Mouse (Mus musculus): ENCODE measurements at regions not wholly inside any gene's neighbourhood (a gene's known extent, or its start where the extent isn't known, plus 50 kb on each side); places are given as distances from the start of the nearest gene placed in this dataset.

DNA sequence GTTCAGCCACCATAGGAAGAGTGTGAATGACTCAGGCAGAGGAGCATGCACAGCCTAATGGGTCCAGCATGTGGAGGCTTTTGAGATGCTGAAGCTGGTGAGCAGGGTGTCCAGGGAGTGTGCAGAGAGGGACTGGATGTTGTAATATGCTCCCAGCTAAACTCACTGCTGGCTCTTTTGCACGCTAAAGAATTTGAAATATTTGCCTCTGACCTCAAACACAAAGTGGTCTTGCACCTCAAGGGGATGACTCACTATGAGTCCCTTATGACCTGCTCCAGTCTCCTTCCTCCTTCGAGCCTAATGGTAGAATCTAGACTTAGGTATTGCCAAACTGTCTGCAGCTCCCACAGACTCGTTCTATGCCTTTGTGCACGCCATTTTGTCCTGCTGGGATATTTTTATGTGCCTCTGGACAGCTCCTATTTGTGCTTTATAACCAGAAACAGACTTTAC is 55.0 kb upstream of the Slit3 start:
- H3K27me3 ChIP-seq (ENCODE audit: control insufficient read depth, insufficient read depth, low read length) = no peaks in the 10 kb centered on the region

DNA sequence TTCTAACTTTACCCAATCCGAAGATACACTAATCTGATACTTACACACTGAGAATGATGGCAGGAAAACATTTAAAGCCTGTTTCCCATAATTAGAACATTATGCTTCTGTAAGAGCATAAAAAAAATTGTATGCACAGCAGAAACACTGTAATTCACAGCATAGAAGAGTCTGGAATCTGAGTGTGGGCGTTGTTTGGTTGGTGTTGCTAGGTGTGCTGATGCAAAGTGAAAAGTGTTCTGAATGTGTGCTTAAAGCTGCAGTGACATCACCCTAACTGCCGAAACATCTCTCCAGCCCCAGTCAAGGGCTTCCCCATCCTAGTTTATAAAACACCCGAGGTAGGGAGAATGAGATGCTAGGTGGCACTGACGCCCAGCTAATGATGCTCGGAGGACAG is 63.2 kb upstream of the Slit3 start:
- 85% methylated on average over 6 of the region's 6 CpGs for WGBS

More for the DNA sequence above, 55.0 kb upstream of the Slit3 start:
- 69% methylated on average over 4 of the region's 4 CpGs for WGBS
- Histone ChIP-seq H3K4me3 (replicated peaks; ENCODE audit: insufficient read depth, low read depth, low read length) (no peak overlapping the region), H3K4me1 (ENCODE audit: control insufficient read depth, insufficient read depth, low read length) (no peaks in the 10 kb centered on the region), H3K27ac (ENCODE audit: insufficient read depth, low read length) (no peak overlapping the region)
- TF ChIP-seq CTCF (IDR thresholded peaks at IDR 0.05; ENCODE audit: borderline replicate concordance, insufficient read depth, low read depth, low read length) = no peak
- TF ChIP-seq POLR2A (IDR thresholded peaks at IDR 0.05; ENCODE audit: borderline replicate concordance, insufficient read depth, low read length) = no peak
- DNase-seq = no peak

DNA sequence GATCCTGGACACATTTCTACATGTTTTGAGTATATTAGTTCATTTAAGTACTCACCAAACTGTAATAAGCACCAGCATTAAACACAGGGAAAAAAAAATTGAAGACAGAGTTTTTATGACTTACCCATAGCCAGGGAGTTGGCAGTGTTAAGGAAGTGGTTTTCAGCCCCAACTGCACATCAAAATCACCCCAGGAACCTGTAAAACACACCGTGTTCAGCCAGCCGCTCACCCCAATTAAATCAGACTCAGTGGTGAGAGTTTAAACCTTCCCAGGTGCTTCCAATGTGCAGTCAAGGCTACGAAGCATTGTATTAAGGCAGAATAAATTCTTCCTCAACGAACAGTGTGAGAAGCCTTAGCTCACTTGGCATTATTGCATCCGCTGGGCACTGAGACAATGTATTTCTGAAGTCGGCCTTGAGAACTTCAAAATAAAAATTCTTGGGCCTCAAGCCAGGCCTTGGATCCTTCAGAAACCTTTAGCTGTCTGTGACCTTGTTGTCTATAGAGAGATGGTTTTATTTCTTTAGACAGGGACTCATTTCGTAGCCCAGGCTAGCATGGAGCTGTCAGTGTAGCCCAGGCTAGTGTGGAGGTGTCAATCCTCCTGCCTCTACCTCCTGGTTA is 65.4 kb upstream of the Slit3 start:
- Histone ChIP-seq H3K27me3 (ENCODE audit: control insufficient read depth, insufficient read depth, low read length) (no peaks in the 10 kb centered on the region), H3K27ac (ENCODE audit: insufficient read depth, low read length) (no peak overlapping the region), H3K4me3 (replicated peaks; ENCODE audit: insufficient read depth, low read depth, low read length) (no peak overlapping the region), H3K4me1 (ENCODE audit: control insufficient read depth, insufficient read depth, low read length) (no peaks in the 10 kb centered on the region)
- no peak for DNase-seq
- WGBS = 62% methylated on average over 7 of the region's 7 CpGs
- TF ChIP-seq POLR2A (IDR thresholded peaks at IDR 0.05; ENCODE audit: borderline replicate concordance, insufficient read depth, low read length) = no peak
- no peak for TF ChIP-seq CTCF (IDR thresholded peaks at IDR 0.05; ENCODE audit: borderline replicate concordance, insufficient read depth, low read depth, low read length)

More for the DNA sequence above, 63.2 kb upstream of the Slit3 start:
- DNase-seq = no peak
- H3K27me3 ChIP-seq (ENCODE audit: control insufficient read depth, insufficient read depth, low read length) = no peaks in the 10 kb centered on the region
- TF ChIP-seq POLR2A (IDR thresholded peaks at IDR 0.05; ENCODE audit: borderline replicate concordance, insufficient read depth, low read length) = no peak
- TF ChIP-seq CTCF (IDR thresholded peaks at IDR 0.05; ENCODE audit: borderline replicate concordance, insufficient read depth, low read depth, low read length) = no peak
- H3K4me3 ChIP-seq (replicated peaks; ENCODE audit: insufficient read depth, low read depth, low read length) = no peak overlapping the region
- H3K27ac ChIP-seq (ENCODE audit: insufficient read depth, low read length) = no peak overlapping the region
- no peaks in the 10 kb centered on the region for H3K4me1 ChIP-seq (ENCODE audit: control insufficient read depth, insufficient read depth, low read length)

DNA sequence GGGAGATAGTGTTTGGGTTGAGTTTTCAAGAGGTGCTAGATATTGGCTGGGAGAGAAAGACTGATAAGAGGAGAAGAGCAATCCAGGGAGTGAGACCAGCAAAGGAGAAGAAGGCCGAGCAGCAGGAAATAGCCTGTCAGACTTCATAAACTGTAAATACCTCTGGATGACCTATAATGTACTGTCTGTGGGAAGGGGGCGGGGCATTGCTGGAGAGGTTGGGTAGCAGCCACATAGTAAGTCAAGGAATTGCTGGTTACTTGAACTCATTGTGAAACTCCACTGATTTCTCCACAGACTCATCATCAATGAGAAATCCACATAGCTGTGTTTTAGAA is 67.4 kb upstream of the Slit3 start:
- Histone ChIP-seq H3K4me1 (ENCODE audit: control insufficient read depth, insufficient read depth, low read length) (no peaks in the 10 kb centered on the region), H3K4me3 (replicated peaks; ENCODE audit: insufficient read depth, low read depth, low read length) (no peak overlapping the region), H3K27me3 (ENCODE audit: control insufficient read depth, insufficient read depth, low read length) (no peaks in the 10 kb centered on the region), H3K27ac (ENCODE audit: insufficient read depth, low read length) (no peak overlapping the region)
- TF ChIP-seq POLR2A (IDR thresholded peaks at IDR 0.05; ENCODE audit: borderline replicate concordance, insufficient read depth, low read length) = no peak
- no peak for TF ChIP-seq CTCF (IDR thresholded peaks at IDR 0.05; ENCODE audit: borderline replicate concordance, insufficient read depth, low read depth, low read length)
- 73% methylated on average over 2 of the region's 2 CpGs for WGBS
- DNase-seq = no peak

DNA sequence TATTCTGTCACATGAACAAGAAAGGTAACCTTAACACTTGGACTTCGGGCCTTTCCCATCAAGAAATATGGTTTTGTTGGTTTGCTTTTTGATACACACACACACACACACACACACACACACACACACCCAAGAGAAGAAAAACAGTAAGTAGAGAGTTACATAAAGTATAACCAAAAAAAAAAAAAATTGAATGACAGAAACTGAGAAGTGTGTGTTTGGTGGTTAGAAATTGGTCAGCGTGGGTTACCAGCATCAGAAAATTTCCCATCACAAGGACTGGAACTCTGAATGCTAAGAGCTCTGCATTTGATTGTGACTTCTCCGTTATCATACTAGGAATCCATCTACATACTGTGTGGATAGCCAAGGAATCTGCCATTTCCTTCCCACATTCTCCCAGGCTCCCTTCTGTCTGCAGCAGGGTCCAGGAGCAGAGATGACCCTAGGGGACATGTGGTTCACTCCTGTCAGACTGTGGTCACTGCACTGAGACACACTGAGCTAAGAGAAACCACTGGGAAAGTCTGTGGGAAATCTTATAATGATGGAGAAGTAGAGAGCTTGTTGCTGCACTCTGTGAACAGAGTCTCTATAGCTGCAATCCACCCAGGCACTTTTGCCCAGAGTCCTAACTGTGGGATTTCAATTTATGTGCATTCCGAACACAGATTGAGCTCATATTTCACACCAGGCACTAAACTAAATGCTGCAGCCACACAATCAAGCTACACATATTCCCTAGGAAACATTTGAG is 68.0 kb upstream of the Slit3 start:
- Histone ChIP-seq H3K4me3 (replicated peaks; ENCODE audit: insufficient read depth, low read depth, low read length) (no peak overlapping the region), H3K27me3 (ENCODE audit: control insufficient read depth, insufficient read depth, low read length) (no peaks in the 10 kb centered on the region), H3K27ac (ENCODE audit: insufficient read depth, low read length) (no peak overlapping the region), H3K4me1 (ENCODE audit: control insufficient read depth, insufficient read depth, low read length) (no peaks in the 10 kb centered on the region)
- no peak for TF ChIP-seq CTCF (IDR thresholded peaks at IDR 0.05; ENCODE audit: borderline replicate concordance, insufficient read depth, low read depth, low read length)
- TF ChIP-seq POLR2A (IDR thresholded peaks at IDR 0.05; ENCODE audit: borderline replicate concordance, insufficient read depth, low read length) = no peak
- no peak for DNase-seq
- 94% methylated on average over 4 of the region's 4 CpGs for WGBS

DNA sequence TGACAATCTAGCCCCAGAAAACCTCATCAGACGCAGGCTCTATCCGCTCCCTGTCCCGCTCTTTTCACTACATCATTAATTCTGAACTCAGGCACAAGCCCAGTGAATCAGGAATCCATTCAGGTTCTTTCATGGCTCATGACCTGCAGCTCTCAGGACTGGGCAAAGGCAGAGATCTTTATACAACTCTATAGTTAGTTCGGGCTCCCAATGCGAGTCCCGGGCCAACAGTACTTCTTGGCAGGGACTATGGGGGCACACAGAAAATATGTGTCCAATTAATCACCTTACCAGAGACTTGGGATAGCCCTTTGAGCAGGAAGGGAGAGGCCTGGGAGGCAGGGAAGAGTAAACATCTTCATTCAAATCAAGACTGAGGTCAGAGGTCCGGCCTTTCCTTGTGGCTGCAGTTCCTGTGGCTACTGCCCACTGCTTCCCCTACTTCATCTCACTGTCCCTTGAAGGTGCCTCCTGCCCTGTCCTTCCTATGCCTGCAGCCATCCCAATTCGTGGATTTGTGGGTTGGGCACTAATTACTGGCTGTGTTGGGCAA is 71.3 kb upstream of the Slit3 start:
- Histone ChIP-seq H3K27ac (ENCODE audit: insufficient read depth, low read length) (no peak overlapping the region), H3K4me1 (ENCODE audit: control insufficient read depth, insufficient read depth, low read length) (no peaks in the 10 kb centered on the region), H3K4me3 (replicated peaks; ENCODE audit: insufficient read depth, low read depth, low read length) (no peak overlapping the region), H3K27me3 (ENCODE audit: control insufficient read depth, insufficient read depth, low read length) (no peaks in the 10 kb centered on the region)
- 82% methylated on average over 8 of the region's 8 CpGs for WGBS
- no peak for DNase-seq
- TF ChIP-seq POLR2A (IDR thresholded peaks at IDR 0.05; ENCODE audit: borderline replicate concordance, insufficient read depth, low read length) (no peak), CTCF (IDR thresholded peaks at IDR 0.05; ENCODE audit: borderline replicate concordance, insufficient read depth, low read depth, low read length) (no peak)

DNA sequence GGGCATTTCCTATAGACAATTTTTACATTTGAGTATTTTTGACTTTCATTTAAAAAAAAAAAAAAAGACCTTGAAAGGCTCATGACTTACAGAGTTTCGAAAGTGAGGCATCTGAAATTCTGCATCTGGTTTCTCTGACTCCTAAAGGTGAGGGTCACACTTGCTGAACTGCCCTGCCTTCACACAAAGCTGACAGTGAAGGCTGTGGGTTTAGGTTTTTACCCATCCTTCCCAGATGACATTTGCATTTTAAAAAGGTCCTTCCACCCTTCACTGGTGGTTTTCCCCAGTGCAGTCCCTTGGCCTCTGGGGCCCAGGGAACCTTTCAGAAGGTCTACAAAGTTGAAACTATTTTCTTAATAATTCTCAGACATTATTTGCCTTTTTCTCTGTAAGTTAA is 76.4 kb upstream of the Slit3 start:
- TF ChIP-seq POLR2A (IDR thresholded peaks at IDR 0.05; ENCODE audit: borderline replicate concordance, insufficient read depth, low read length) (no peak), CTCF (IDR thresholded peaks at IDR 0.05; ENCODE audit: borderline replicate concordance, insufficient read depth, low read depth, low read length) (no peak)
- Histone ChIP-seq H3K4me1 (ENCODE audit: control insufficient read depth, insufficient read depth, low read length) (no peaks in the 10 kb centered on the region), H3K27ac (ENCODE audit: insufficient read depth, low read length) (no peak overlapping the region), H3K27me3 (ENCODE audit: control insufficient read depth, insufficient read depth, low read length) (no peaks in the 10 kb centered on the region), H3K4me3 (replicated peaks; ENCODE audit: insufficient read depth, low read depth, low read length) (no peak overlapping the region)
- DNase-seq = no peak
- WGBS = 85% methylated on average over 1 of the region's 1 CpGs

DNA sequence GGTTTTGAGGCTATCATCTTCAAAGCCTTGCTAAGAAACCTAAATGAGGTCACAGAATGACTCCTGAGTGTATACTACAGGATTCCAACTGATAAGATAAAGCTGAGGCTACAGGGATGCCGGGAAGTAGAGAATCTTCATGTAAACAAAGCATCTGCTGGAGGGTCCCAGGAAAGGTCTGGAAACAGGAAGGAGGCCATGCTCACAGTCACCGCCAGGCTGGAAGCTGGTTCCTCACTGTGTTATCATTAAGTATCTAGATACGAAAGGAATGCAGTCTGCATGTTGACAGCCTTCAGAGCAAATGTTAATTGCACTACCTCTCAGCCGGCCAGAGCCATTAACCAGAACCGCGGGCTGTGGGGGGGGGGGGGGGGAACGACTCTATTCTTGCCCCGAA is 96.6 kb upstream of the Slit3 start:
- no peak for TF ChIP-seq POLR2A (IDR thresholded peaks at IDR 0.05; ENCODE audit: borderline replicate concordance, insufficient read depth, low read length)
- TF ChIP-seq CTCF (IDR thresholded peaks at IDR 0.05; ENCODE audit: borderline replicate concordance, insufficient read depth, low read depth, low read length) = no peak
- WGBS = 60% methylated on average over 8 of the region's 8 CpGs

More for the DNA sequence above, 96.6 kb upstream of the Slit3 start:
- Histone ChIP-seq H3K27ac (ENCODE audit: insufficient read depth, low read length) (no peak overlapping the region), H3K4me1 (ENCODE audit: control insufficient read depth, insufficient read depth, low read length) (no peaks in the 10 kb centered on the region), H3K27me3 (ENCODE audit: control insufficient read depth, insufficient read depth, low read length) (no peaks in the 10 kb centered on the region), H3K4me3 (replicated peaks; ENCODE audit: insufficient read depth, low read depth, low read length) (no peak overlapping the region)
- DNase-seq = no peak
